Mouse (Mus musculus): ENCODE data around the gene Ambra1. TPM values are rescaled to one million over a fixed set of nuclear protein-coding genes. Genes with fewer than 3 reads are reported as not detected.

Ambra1 gene
- total RNA-seq, 2 experiments from 2014 or later = 32.1 to 34.2 TPM

DNA sequence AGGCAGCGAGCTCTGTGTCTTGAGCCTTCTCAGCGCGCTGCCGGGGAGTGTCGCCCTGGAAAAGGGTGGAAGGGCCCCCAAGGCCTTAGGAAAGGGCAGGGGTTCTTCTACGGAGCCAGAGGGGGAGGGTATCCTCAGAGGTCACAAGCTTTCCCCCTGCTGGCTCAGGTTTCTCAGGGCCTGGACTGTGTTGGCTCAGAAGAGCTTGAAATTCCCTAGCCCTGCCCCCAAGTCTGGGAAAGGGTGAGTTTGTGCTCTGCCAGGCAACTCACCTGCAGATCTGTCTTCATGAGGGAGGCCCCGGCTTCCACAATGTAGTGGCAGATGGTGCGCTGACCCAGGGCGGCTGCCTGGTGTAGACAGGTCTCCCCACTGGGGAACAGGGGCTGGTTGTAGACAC lies 203.5 kb downstream of the Ambra1 start:
- no peak for DNase-seq (ENCODE audit: low spot score in 2 of 2)

- DNase-seq (ENCODE audit: low spot score in 2 of 2) = no peak
Observed at GRCm38 (mm10) chr2:91934016-91934415, 204.1 kb downstream of the Ambra1 start.

DNA sequence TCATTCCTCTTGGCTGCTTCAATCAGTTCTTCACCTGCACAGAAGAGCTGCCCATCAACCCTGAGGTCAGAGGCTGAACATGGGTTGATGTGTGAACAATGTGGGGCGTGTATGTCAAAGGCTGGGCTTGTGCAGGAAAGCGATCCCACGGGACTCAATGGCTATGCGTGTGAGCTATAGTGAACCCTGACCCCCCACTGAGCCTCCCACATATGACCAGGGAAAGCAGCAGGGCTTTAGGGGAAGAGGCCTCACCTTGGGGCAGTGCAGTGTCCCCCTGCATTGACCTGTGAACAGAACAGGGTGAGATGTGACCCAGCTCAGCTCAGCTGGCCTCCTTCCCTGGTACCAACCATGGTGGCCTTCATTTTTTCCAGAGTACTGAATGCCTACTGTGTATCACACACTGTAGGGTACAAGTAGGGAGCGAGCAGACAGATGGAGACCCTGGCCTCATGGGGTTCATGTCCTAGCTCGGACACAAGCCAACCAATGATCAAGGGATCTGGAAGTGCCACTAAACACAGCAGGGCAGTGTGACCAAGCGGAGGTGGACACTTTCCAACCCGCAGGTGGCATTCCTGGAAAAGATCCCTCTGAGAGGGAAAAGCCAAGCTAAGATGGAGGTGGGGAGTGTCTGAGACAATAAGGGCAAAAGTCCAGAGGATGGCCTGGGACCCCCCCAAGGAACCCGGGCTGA lies 205.0 kb downstream of the Ambra1 start:
- no peak for DNase-seq (ENCODE audit: low spot score in 2 of 2)

GRCm38 (mm10) chr2:91936154-91936553 lies 206.2 kb downstream of the Ambra1 start:
- DNase-seq (ENCODE audit: low spot score in 2 of 2) = no peak

- DNase-seq (ENCODE audit: low spot score in 2 of 2) = no peak
Observed at GRCm38 (mm10) chr2:91939303-91939935, 209.5 kb downstream of the Ambra1 start.

GRCm38 (mm10) chr2:91942356-91942755 lies 212.4 kb downstream of the Ambra1 start:
- DNase-seq (ENCODE audit: low spot score in 2 of 2) = no peak

- DNase-seq (ENCODE audit: low spot score in 2 of 2) = peak; percentile 72 to 88
Observed at GRCm38 (mm10) chr2:91944170-91944950, 214.4 kb downstream of the Ambra1 start.

- peak in 1 of 2 experiments; percentile 26 for DNase-seq (ENCODE audit: low spot score in 2 of 2)
Observed at GRCm38 (mm10) chr2:91945483-91945882, 215.5 kb downstream of the Ambra1 start, which contains the start of gene Gm9821. TSS of gene Gm9821 (plus strand) at chr2:91945703.

- DNase-seq (ENCODE audit: low spot score in 2 of 2) = peak in 1 of 2 experiments; percentile 38
Observed at GRCm38 (mm10) chr2:91946836-91947235, 216.9 kb downstream of the Ambra1 start.

GRCm38 (mm10) chr2:91947397-91948150 lies 217.6 kb downstream of the Ambra1 start:
- peak in 1 of 2 experiments; percentile 34 for DNase-seq (ENCODE audit: low spot score in 2 of 2)

- DNase-seq (ENCODE audit: low spot score in 2 of 2) = peak in 1 of 2 experiments; percentile 28
Observed at GRCm38 (mm10) chr2:91948151-91948509, 218.2 kb downstream of the Ambra1 start.

- DNase-seq (ENCODE audit: low spot score in 2 of 2) = no peak
Observed at GRCm38 (mm10) chr2:91948792-91949241, 218.9 kb downstream of the Ambra1 start.

GRCm38 (mm10) chr2:91949411-91950274 lies 219.7 kb downstream of the Ambra1 start:
- DNase-seq (ENCODE audit: low spot score in 2 of 2) = no peak

GRCm38 (mm10) chr2:91950275-91951085 lies 220.5 kb downstream of the Ambra1 start:
- no peak for DNase-seq (ENCODE audit: low spot score in 2 of 2)

DNA sequence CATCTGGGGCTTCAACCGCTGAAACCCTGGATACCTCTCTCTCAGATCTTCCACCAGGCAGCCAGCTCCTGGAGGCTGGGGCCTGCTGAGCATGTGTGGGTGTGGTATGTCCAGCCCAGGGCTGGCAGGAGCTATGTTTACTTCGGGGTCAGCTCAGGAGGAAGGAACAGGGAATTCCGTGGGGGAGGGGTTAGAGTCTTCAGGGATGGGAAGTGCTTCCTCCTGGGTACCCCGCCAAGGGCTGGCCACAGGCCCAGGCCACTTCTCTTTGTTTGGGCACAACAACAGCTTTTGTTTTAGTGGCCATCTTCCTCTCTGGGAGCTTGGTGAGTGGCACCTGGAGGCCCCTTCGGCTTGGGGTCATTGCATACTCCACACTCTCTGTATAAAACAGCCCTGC lies 223.9 kb downstream of the Ambra1 start:
- no peak for DNase-seq (ENCODE audit: low spot score in 2 of 2)

DNA sequence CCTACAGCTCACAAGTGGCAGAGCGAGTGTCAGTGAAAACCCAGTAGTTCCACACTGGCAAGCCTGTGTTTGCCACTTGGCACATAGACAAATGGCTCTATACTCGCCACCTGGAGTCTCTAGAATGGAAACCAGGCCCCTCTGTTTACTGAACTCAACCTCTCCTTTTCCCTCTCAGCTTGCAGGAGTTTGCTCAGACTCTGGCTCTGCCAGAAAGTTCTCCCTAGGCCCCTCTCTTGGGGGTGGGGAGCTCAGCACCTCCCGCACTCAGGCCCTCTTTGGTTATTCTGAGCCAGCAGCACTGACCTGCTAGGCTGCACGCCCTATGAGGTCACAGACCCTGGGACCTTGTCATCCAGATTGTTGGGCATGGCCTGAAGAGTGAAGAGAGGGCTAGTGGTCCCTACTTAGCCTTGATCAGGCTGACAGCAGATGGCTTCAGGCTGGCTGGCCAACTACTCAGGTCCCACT lies 225.2 kb downstream of the Ambra1 start:
- no peak for DNase-seq (ENCODE audit: low spot score in 2 of 2)

DNA sequence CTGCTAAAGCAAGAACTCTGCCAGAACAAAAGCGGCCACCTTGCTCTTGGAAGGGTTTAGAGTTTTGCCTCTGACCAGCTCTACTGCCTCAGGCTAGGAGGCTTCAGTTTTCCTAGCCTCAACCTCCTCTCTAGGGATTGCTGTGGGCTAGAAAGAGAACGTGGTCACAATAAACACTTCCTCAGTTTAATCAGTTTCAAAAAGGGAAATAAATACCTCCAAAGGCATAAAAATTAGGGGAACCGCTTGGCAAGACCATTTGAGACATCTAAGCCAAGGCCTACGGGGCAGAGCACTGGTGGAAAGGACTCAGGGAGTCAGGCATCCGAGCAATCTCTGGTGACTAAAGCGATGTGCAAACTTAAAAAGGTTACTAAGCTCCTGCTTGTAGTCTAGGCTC lies 225.9 kb downstream of the Ambra1 start:
- DNase-seq (ENCODE audit: low spot score in 2 of 2) = no peak

DNA sequence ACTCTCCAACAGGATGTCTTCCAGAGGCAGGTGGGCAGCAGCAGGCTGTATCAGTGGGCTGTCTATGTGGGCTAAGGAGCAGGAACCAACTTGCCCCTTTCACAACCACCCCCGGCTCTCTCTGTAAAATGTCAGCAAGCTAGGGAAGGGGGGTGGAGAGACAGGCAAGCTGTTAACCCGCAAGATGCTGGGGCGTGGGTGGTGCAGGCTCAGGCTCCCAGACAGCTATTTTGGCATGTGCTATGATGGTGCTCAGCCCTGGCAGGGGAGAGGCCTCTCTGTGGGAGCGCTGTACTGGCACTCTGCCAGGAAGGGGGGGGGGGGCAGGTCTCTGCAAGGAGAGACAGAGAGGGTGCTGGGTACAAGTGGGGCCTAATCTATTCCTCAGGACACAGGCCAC lies 227.2 kb downstream of the Ambra1 start:
- no peak for DNase-seq (ENCODE audit: low spot score in 2 of 2)

DNA sequence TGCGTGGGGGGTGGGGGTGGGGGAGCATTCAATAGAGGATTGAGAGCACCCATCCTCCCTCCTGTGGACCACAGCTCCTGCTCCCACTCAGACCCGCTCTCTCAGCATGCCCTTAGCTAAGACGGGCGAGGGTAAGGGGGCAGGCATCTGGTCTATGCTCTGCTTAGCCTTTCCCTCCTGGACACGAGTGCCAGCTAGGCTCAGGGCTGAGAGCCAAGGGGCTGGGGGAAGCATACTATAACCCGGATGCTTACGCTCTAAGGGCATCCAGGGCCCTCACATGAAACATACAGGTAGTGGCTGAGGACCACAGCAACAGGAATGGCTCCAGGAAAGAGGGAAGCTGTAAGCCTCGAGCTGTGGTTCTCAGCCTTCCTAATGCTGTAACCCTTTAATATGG lies 228.1 kb downstream of the Ambra1 start:
- DNase-seq (ENCODE audit: low spot score in 2 of 2) = no peak

All from adrenal gland, adult 18-20 months (tissue).